Comparison of ENCODE assay signal across 29 mouse cellular contexts in the genomic region with DNA sequence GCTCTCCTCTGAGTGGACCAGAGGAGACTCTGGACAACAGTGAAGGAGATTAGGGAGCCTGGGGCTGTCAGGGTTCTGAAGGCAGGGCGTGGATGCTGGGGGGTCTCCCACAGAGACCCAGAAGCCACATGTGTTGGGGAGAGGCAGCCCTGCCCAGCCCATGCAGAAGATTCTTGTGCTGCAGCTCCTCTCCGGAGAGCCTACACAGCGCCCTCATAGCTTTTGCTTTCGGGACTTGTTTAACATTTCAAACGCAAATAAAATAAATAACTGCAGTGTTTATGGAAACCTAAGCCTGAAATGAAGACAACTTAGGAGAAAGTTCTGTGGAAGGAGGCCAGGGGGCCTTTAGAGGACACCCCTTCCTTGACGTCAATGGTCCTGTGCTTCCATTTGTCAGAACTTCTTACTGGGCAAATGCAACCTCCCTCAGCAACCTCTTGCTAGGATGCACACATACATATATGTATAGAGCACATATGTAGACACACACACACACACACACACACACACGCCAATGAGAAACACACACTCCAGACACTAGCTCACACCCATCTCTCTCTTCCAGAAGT.
A peak's percentile ranks its signal among the peaks of the same experiment; 100 is the strongest.
DNase-seq lines count a peak whose midpoint lies in the region; ATAC-seq and TF ChIP-seq lines count a peak whose summit lies in the region.
"Had no signal": no experiment of that assay in that cellular context is flagged by ENCODE, and none has a peak within 500 bp of the region (broad histone marks: within the 10 kb centered on the region; RNA-seq: fewer than 3 reads in every experiment).

No protein-coding gene starts in this region.

- no peaks in the 10 kb centered on the region for H3K36me3 ChIP-seq in intestine, embryonic 14.5 days (ENCODE audit: control insufficient read depth, insufficient read depth, low read length)
- no peaks in the 10 kb centered on the region for H3K36me3 ChIP-seq in limb, embryonic 10.5 days
- H3K36me3 ChIP-seq in stomach, postnatal 0 days (ENCODE audit: control insufficient read depth, insufficient read depth, low read length), result no peaks in the 10 kb centered on the region
- H3K36me3 ChIP-seq: embryonic facial prominence, embryonic 13.5 days; forebrain, embryonic 12.5 days; heart, embryonic 10.5 days; heart, embryonic 15.5 days; hindbrain, embryonic 12.5 days; neural tube, embryonic 15.5 days had no signal

- TF ChIP-seq EP300 in stomach, postnatal 0 days (optimal IDR thresholded peaks at IDR 0.05), result peak; percentile 62

- peaks cover 8% of the 10 kb centered on the region; the same call in 1 of the 2 replicates for H3K4me1 ChIP-seq in intestine, embryonic 14.5 days (replicated peaks; ENCODE audit: control insufficient read depth, insufficient read depth, low read length)
- H3K4me1 ChIP-seq in limb, embryonic 10.5 days, result no peaks in the 10 kb centered on the region
- H3K4me1 ChIP-seq in stomach, postnatal 0 days (replicated peaks; ENCODE audit: control insufficient read depth, insufficient read depth), result no peaks in the 10 kb centered on the region
- H3K4me1 ChIP-seq: embryonic facial prominence, embryonic 13.5 days; forebrain, embryonic 12.5 days; heart, embryonic 10.5 days; heart, embryonic 15.5 days; neural tube, embryonic 15.5 days had no signal

- DNase-seq in lung, postnatal 4 days, result peak; percentile 32 to 41
- DNase-seq in lung, postnatal 36 days, result no peak
- no peak for DNase-seq in intestine, embryonic 14.5 days (ENCODE audit: low spot score)
- no peak for DNase-seq in limb, embryonic 10.5 days (ENCODE audit: low spot score)
- no peak for DNase-seq in stomach, postnatal 0 days (ENCODE audit: low spot score)
- DNase-seq in left cerebral cortex, adult 9 months (ENCODE audit: low spot score in 2 of 2), result no peak
- no peak for DNase-seq in ovary, postnatal 36 days (ENCODE audit: low spot score)
- DNase-seq: adrenal gland, postnatal 25 days; B cell, adult 2 months; cerebellum, adult 11-12 months; cerebellum, adult 9-11 months; embryo, embryonic 11 days; gastrocnemius, postnatal 14 days; heart, adult 11 months; kidney, adult 2 months; kidney, postnatal 36 days; liver; midbrain, embryonic 14.5 days; right cerebral cortex, postnatal 25 days; thymus, adult 2 months; thymus, postnatal 4 days had no signal

- H3K4me2 ChIP-seq in intestine, embryonic 14.5 days (ENCODE audit: low read length), result no peak overlapping the region
- no peak overlapping the region; the same call in 1 of the 2 replicates for H3K4me2 ChIP-seq in stomach, postnatal 0 days (replicated peaks; ENCODE audit: low read depth)
- H3K4me2 ChIP-seq: embryonic facial prominence, embryonic 13.5 days; forebrain, embryonic 12.5 days; heart, embryonic 15.5 days; hindbrain, embryonic 12.5 days; neural tube, embryonic 15.5 days had no signal

- peak; percentile 53 for TF ChIP-seq CTCF in stomach, postnatal 0 days (IDR thresholded peaks at IDR 0.05; ENCODE audit: low read depth)

- H3K27ac ChIP-seq in intestine, embryonic 14.5 days (ENCODE audit: low read depth), result peak overlapping the region; percentile 47; the same call in 1 of the 2 replicates
- peak overlapping the region; percentile 28; the same call in 1 of the 2 replicates for H3K27ac ChIP-seq in limb, embryonic 10.5 days
- H3K27ac ChIP-seq in stomach, postnatal 0 days (replicated peaks), result peak overlapping the region; percentile 70; the same call in 1 of the 2 replicates
- H3K27ac ChIP-seq: embryonic facial prominence, embryonic 13.5 days; forebrain, embryonic 12.5 days; heart, embryonic 10.5 days; heart, embryonic 15.5 days; hindbrain, embryonic 12.5 days; liver, embryonic 14.5 days; macrophage; neural tube, embryonic 15.5 days had no signal

- ATAC-seq in intestine, embryonic 14.5 days (replicated peaks; ENCODE audit: low FRiP score, low TSS enrichment, low read depth), result no peak
- ATAC-seq in stomach, postnatal 0 days (ENCODE audit: low FRiP score, low TSS enrichment), result peak; percentile 72; the same call in 1 of the 2 replicates

- WGBS in intestine, embryonic 14.5 days, result 38% methylated on average over 7 of the region's 7 CpGs
- WGBS in limb, embryonic 10.5 days, result 88% methylated on average over 7 of the region's 7 CpGs
- WGBS in stomach, postnatal 0 days, result 57% methylated on average over 7 of the region's 7 CpGs

- no peak overlapping the region for H3K9ac ChIP-seq in intestine, embryonic 14.5 days (ENCODE audit: low read length)
- no peak overlapping the region for H3K9ac ChIP-seq in stomach, postnatal 0 days (ENCODE audit: low read length)
- H3K9ac ChIP-seq: embryonic facial prominence, embryonic 13.5 days; forebrain, embryonic 12.5 days; heart, embryonic 15.5 days; hindbrain, embryonic 12.5 days; liver, embryonic 14.5 days; neural tube, embryonic 15.5 days had no signal

- no peaks in the 10 kb centered on the region for H3K27me3 ChIP-seq in intestine, embryonic 14.5 days (replicated peaks; ENCODE audit: control insufficient read depth, insufficient read depth, low read length)
- no peaks in the 10 kb centered on the region for H3K27me3 ChIP-seq in limb, embryonic 10.5 days (ENCODE audit: low read depth, poor library complexity, severe bottlenecking)
- no peaks in the 10 kb centered on the region for H3K27me3 ChIP-seq in stomach, postnatal 0 days (ENCODE audit: control insufficient read depth, insufficient read depth, low read length)
- H3K27me3 ChIP-seq: embryonic facial prominence, embryonic 13.5 days; forebrain, embryonic 12.5 days; heart, embryonic 15.5 days; neural tube, embryonic 15.5 days had no signal

- H3K4me3 ChIP-seq in intestine, embryonic 14.5 days (ENCODE audit: low read depth, low read length), result no peak overlapping the region
- no peak overlapping the region for H3K4me3 ChIP-seq in limb, embryonic 10.5 days
- no peak overlapping the region for H3K4me3 ChIP-seq in stomach, postnatal 0 days (ENCODE audit: low read depth, low read length)
- H3K4me3 ChIP-seq: embryonic facial prominence, embryonic 13.5 days; forebrain, embryonic 12.5 days; heart, embryonic 10.5 days; heart, embryonic 15.5 days; hindbrain, embryonic 12.5 days; neural tube, embryonic 15.5 days had no signal

- no peaks in the 10 kb centered on the region for H3K9me3 ChIP-seq in intestine, embryonic 14.5 days (ENCODE audit: control insufficient read depth, low read length)
- H3K9me3 ChIP-seq in limb, embryonic 10.5 days (replicated peaks), result no peaks in the 10 kb centered on the region
- H3K9me3 ChIP-seq in stomach, postnatal 0 days (ENCODE audit: control insufficient read depth, low read length), result no peaks in the 10 kb centered on the region
- H3K9me3 ChIP-seq: embryonic facial prominence, embryonic 13.5 days; forebrain, embryonic 12.5 days; heart, embryonic 10.5 days; heart, embryonic 15.5 days; hindbrain, embryonic 12.5 days; neural tube, embryonic 15.5 days had no signal

Comparison
In these comparisons a context has a peak if more than half of its experiments do, and no peak if none do; other contexts are left out.
1. DNase-seq: peak in lung, postnatal 4 days (2 of 2); none in lung, postnatal 36 days (single experiment), intestine, embryonic 14.5 days (single experiment), limb, embryonic 10.5 days (single experiment), stomach, postnatal 0 days (single experiment), left cerebral cortex, adult 9 months (0 of 2) and ovary, postnatal 36 days (single experiment).
2. Peak in every context shown above with its lines, with median percentiles within 50 percentile points of each other: H3K27ac ChIP-seq.